Mouse (Mus musculus) adrenal gland, adult 2 months (tissue): ENCODE measurements at regions not wholly inside any gene's neighbourhood (a gene's known extent, or its start where the extent isn't known, plus 50 kb on each side); places are given as distances from the start of the nearest gene placed in this dataset.

Source experiments
- DNase-seq: peaks from one replicate; pipeline ENCODE4 v3.0.0; 2021

GRCm38 (mm10) chr5:96931576-96932152, 65.8 kb upstream of the Bmp2k start:
- DNase-seq, result no peak

DNA sequence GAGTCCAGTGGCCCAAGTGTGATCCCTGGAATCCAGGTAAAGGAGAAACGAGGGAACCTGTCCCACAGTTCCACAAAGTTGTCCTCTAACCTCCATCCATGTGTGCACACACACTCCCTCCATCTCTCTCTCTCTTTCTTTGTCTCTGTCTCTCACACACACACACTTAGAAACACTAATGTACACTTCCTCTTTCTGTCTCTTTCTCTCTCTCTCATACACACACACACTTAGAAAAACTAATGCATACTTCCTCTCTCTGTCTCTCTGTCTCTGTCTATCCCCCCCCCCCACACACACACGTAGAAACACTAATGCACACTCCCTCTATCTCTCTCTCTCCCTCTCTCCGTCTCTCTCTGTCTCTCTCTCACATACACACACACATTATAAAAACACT, 61.2 kb upstream of the Bmp2k start:
- DNase-seq, result no peak

DNA sequence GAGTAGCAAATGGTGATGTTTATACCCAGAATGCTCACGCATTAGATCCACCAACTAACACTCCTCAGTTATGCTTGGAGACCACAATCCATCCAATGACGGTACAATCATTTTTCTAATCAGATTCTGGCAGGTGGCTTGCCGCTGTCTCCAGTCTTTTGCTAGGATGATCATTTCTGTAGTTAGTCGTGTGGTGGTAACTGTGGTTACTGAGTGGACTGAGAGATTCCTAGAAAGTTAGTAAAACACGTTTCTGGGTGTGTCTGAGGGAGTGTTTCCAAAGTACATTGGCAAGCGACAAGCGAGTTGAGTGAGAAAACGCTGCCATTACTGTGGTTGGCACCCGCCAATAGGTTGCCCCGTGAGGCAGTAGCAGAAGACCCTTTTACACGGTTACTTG, 58.8 kb upstream of the Bmp2k start:
- DNase-seq, result no peak

DNA sequence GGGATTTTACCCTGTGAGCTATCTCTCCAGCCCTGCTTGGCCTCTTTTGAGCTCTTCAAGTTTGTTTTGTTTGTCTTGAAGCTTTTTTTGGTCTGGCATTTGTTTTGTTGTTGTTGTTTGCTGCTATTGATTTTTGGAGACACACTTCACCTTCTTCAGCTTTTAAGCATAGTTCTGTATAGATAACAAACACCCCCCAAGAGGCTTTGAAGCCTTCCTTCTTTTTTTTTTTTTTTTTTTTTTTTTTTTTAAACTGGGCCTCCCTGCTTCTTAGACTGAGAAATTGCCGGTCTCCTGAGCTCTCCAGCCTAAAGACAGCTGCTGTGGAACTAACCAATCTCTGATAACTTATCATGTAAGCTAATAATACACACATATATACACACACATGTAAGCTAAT, 58.2 kb upstream of the Bmp2k start:
- no peak for DNase-seq

- DNase-seq, result no peak
Observed at GRCm38 (mm10) chr5:96940170-96941086, 57.1 kb upstream of the Bmp2k start.

GRCm38 (mm10) chr5:96941087-96941468, 56.4 kb upstream of the Bmp2k start:
- no peak for DNase-seq

DNA sequence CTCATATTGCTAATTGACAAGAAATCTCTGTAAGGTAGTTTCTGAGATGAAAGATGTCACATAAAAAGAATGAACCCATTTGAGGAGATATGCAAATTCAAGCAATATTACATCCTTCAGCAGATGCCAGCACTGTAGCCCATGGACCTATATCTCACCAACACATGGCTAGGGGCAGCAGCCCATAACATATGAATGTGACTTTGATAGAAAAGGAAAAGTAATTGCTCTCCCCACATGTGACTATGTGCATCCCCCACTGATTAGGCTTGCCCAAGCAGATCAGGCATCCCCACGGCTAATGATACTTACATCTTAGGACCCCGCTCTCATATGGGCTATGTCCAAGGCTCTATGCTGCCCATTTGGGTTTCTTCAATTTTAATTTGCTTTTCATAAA, 56.0 kb upstream of the Bmp2k start:
- DNase-seq, result no peak
